Mouse (Mus musculus) adrenal gland, postnatal 4 days (tissue): ENCODE data around the gene Gna12. TPM values are rescaled to one million over a fixed set of nuclear protein-coding genes. Genes with fewer than 3 reads are reported as not detected.

Experiments used
- DNase-seq, 2 experiments: peaks; one replicate each; pipeline ENCODE4 v3.0.0; 2021 to 2022; ENCODE audit warnings: low spot score in 2 of 2, mixed read lengths in 2 of 2
- total RNA-seq, 2 experiments: library from RNA; stranded (reverse); gene quantifications; 2 replicates each; pipeline ENCODE4 v1.2.3; 2021

Gna12 gene
- total RNA-seq, 2 experiments from 2014 or later: 134 TPM

- no peak for DNase-seq
Measured at GRCm38 (mm10) chr5:140827896-140828295, 2.3 kb downstream of the Gna12 start.

- no peak for DNase-seq
Measured at GRCm38 (mm10) chr5:140827413-140827812, 2.8 kb downstream of the Gna12 start.

- no peak for DNase-seq
Measured at GRCm38 (mm10) chr5:140826796-140827195, 3.4 kb downstream of the Gna12 start.

- DNase-seq: no peak
Measured at GRCm38 (mm10) chr5:140826118-140826517, 4.1 kb downstream of the Gna12 start.

- DNase-seq: no peak
Measured at GRCm38 (mm10) chr5:140824126-140824525, 6.1 kb downstream of the Gna12 start.

DNA sequence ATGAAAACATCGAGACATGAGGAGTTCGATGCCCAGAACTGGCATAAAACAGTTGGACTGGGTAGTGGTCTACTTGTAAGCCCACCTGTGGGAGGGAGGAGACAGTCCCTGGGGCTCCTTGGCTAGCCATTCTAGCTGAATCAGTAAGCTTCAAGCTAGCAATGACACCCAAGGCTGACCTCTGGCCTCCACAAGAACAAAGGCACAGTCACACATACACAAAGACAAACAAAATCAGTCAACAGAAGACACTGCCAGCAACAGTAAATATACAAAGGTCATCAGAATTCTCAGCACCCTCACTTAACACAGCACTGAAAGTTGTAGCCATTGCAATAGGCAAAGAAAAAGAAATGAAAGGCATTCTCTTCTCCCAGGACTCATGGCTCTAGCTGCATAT is 6.8 kb downstream of the Gna12 start:
- no peak for DNase-seq

- DNase-seq: no peak
Measured at GRCm38 (mm10) chr5:140821951-140822350, 8.3 kb downstream of the Gna12 start.

DNA sequence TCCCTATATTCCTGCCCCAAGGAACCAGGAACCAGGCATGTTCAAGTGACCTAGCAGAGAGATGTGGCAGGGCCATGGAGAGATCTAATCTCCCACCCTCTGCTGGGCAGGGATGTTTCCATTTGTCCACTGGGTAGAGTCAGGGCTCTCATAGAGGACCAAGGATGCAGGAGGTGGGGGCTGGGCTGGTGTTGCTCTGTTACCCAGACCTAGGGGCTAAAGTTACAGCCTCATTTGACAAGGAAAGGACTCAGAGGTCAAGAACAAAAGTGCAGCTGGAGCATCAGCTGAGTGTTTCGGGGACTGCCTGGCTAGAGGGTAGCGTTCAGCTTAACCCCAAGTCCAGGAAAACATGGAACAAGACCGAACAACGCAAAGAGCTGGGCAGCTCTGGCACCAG is 9.7 kb downstream of the Gna12 start:
- DNase-seq: no peak

GRCm38 (mm10) chr5:140819594-140819993 is 10.6 kb downstream of the Gna12 start:
- DNase-seq: no peak

DNA sequence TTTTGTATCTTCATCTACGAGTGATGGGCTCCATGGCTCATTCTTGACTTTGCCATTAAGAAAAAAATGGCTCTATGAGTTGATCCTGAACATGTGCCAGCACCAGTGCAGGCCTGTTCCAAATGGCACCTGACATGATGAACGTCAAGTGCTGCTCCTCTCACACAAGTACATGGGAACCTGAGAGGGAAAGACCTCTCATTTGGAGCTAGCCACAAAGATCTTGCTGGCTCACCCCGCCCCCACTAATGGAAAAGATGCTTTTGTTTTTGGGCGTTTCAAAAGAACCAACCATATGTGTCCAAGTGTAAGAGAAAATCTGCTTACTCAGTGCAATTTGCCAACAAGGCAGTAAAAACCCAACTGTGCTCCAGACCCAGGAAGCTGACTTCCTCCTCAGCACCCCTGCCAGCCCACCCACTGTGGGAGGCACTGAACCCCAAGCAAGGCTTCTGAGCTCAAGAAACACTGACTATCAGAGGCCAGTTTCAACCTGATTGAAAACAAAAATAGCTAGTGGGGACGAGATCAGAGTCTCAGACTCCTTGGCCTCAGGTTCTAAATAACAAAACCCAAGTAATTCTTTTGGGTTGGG is 11.7 kb downstream of the Gna12 start:
- DNase-seq: no peak

- DNase-seq: no peak
Measured at GRCm38 (mm10) chr5:140816950-140817568, 13.2 kb downstream of the Gna12 start.

- no peak for DNase-seq
Measured at GRCm38 (mm10) chr5:140816008-140816407, 14.2 kb downstream of the Gna12 start.

GRCm38 (mm10) chr5:140815059-140815728 is 15.0 kb downstream of the Gna12 start:
- no peak for DNase-seq

DNA sequence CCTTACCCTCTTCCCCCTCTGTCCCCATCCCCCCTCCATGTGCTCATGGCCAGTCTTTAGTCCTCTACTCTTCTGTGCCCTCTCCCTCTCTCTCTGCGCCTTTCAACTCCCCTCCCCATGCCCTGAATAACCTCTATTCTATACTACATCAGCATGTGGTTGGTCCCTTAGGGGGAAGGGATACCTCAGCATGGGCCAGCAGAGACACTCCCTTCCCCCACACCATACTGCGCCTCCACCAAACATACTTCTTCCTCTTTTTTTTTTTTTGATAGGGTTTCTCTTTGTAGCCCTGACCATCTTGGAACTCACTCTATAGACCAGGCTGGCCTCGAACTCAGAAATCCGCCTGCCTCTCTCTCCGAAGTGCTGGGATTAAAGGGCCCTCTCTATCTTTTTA is 15.8 kb downstream of the Gna12 start:
- DNase-seq: no peak

DNA sequence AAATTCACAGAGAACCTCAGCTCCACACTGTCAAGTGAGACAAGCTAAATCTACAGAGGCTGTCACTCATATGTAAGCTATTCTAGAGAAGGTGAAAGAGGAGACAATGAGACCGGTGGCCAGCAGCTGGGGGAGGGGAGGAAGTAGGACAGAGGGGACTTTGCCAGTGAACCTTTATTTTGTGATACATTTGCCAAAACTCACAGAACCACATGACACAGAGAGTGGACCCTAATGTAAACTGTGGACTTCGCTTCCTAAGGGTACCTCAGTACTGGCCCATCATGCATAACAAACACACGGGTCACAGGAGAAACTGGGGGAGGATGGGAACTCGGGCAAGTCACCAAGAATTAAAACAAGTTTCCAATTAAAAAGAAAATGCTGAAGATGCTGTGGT is 17.5 kb downstream of the Gna12 start:
- DNase-seq: no peak

- no peak for DNase-seq
Measured at GRCm38 (mm10) chr5:140812063-140812462, 18.2 kb downstream of the Gna12 start.

GRCm38 (mm10) chr5:140811390-140811789 is 18.8 kb downstream of the Gna12 start:
- DNase-seq: no peak

DNA sequence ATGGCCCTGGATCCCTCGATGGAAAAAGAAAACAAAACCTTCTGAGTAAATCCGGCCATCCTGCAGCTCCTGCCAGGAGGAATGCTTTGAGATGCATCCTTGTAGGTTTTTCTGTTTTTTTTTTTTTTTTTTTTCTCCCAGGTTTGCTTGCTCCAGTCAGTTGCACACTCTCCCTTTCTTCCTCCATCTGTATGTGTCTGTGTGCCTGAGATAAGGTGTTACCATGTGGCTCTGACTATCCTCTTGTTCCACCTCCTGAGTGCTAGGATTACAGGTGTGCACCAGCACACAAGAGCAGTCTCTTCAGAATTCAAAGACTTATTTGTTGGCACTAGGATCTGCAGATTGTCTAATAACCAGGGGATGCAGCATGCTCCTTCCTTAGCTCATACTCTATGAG is 23.3 kb downstream of the Gna12 start:
- DNase-seq: no peak

DNA sequence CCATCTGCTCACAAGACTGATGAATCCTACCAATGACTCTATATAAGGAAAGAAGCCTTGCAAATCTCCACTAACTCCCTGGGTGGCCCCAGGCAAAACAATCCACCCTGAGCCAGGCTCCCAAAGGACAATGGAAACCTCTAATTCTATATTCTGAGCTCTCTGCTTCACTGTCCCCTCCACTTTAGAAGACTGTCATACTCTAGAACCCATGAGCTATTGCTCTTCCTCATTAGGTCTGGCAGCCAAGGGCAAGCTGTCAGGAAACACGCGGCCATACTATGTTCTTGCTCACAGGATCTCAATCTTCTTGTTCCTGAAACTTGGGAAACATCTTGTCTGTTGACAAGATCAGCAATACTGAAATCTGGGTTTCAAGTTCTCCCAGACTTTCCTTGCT is 24.0 kb downstream of the Gna12 start:
- no peak for DNase-seq

GRCm38 (mm10) chr5:140801782-140802181 is 28.4 kb downstream of the Gna12 start:
- no peak for DNase-seq

DNA sequence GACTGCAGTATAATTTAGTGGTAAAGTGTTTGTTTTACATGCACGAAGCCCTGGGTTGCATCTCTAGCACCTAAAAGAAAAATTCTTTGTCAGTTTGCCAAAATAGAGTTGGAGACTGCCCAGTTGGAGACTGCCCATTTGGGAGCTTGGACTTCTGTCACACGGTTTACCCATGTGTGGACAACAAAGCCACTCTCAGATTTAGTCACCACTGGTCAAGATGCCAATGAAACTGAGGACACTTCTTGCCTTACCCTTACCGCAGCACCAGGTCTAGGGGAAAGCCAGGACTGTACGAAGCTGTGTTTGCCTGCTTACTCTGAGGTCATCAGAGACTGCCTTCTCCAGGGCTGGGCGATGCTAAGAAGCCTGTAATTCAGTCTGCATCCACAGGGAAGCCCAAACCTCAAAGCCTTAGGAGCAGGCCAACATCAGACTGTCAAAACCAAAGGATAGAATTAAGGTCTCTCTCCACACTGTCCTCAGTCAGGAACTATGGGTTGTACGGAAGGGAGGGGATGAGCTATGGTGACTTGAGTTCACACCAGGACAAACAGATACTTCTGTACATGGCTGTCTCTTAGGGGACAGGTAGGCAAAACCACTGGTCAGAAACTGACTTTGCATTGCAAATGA is 29.8 kb downstream of the Gna12 start:
- DNase-seq: no peak

DNA sequence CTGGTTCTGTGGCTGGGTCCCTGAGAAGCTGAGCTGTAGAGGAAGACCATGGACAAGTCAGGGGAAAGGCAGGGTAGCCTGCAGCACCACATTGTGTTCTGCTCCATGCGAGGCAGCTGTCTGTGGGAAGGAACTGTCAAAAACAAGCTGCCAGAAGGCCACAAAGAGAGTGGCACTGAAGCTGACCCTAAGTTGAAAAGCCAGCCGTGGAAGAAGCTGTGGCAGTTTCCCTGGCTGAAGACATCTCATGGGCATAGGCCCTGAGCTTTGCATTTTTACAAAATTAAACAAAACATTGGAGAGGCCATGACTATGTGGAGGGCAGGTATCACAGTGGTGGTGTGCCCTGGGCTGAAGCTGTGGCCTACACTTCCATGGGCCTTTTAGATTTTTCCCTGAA is 31.0 kb downstream of the Gna12 start:
- no peak for DNase-seq
